In genomic region chr12:48609391-48609790, GRCm38 (mm10) we compare ENCODE assay signal across 25 mouse cellular contexts.
"Had no signal": no experiment of that assay in that cellular context is flagged by ENCODE, and none has a peak within 500 bp of the region (broad histone marks: within the 10 kb centered on the region; RNA-seq: fewer than 3 reads in every experiment).

No protein-coding gene starts in this region.

- H3K36me3 ChIP-seq: limb, embryonic 12.5 days; limb, embryonic 15.5 days; midbrain, embryonic 10.5 days; midbrain, embryonic 13.5 days; neural tube, embryonic 12.5 days; neural tube, embryonic 15.5 days; stomach, embryonic 15.5 days had no signal

- H3K9ac ChIP-seq: limb, embryonic 12.5 days; limb, embryonic 15.5 days; liver, embryonic 14.5 days; liver, postnatal 0 days; midbrain, embryonic 13.5 days; neural tube, embryonic 12.5 days; neural tube, embryonic 15.5 days; stomach, embryonic 15.5 days had no signal

- H3K4me1 ChIP-seq: limb, embryonic 12.5 days; limb, embryonic 15.5 days; megakaryocyte, embryonic 14.5 days; midbrain, embryonic 10.5 days; midbrain, embryonic 13.5 days; neural tube, embryonic 12.5 days; neural tube, embryonic 15.5 days; stomach, embryonic 15.5 days had no signal

- H3K27me3 ChIP-seq: limb, embryonic 12.5 days; limb, embryonic 15.5 days; megakaryocyte, embryonic 14.5 days; midbrain, embryonic 13.5 days; neural tube, embryonic 12.5 days; neural tube, embryonic 15.5 days; stomach, embryonic 15.5 days had no signal

- H3K27ac ChIP-seq: kidney, postnatal 0 days; layer of hippocampus, adult 2 months; limb, embryonic 12.5 days; limb, embryonic 15.5 days; liver, embryonic 14.5 days; midbrain, embryonic 10.5 days; midbrain, embryonic 13.5 days; neural tube, embryonic 12.5 days; neural tube, embryonic 15.5 days; stomach, embryonic 15.5 days had no signal

- H3K4me2 ChIP-seq: limb, embryonic 12.5 days; limb, embryonic 15.5 days; liver, embryonic 11.5 days; midbrain, embryonic 13.5 days; neural tube, embryonic 12.5 days; neural tube, embryonic 15.5 days; stomach, embryonic 15.5 days had no signal

- ATAC-seq: intestine, postnatal 0 days; liver, postnatal 0 days; lung, postnatal 0 days; midbrain, embryonic 13.5 days had no signal

- DNase-seq: kidney, adult 2 months; kidney, postnatal 25 days; layer of hippocampus, adult 9-11 months; liver, postnatal 0 days; lung, postnatal 36 days; right cerebral cortex, adult 18-20 months; right cerebral cortex, postnatal 14 days; right cerebral cortex, postnatal 4 days; thymus, adult 2 months; thymus, postnatal 14 days; thymus, postnatal 4 days had no signal

- H3K4me3 ChIP-seq: layer of hippocampus, adult 2 months; limb, embryonic 12.5 days; limb, embryonic 15.5 days; megakaryocyte, embryonic 14.5 days; midbrain, embryonic 10.5 days; midbrain, embryonic 13.5 days; neural tube, embryonic 12.5 days; neural tube, embryonic 15.5 days; stomach, embryonic 15.5 days had no signal

- H3K9me3 ChIP-seq: limb, embryonic 12.5 days; limb, embryonic 15.5 days; midbrain, embryonic 10.5 days; midbrain, embryonic 13.5 days; neural tube, embryonic 12.5 days; neural tube, embryonic 15.5 days; stomach, embryonic 15.5 days had no signal
